Mouse (Mus musculus): ENCODE measurements around the gene Snx32.

The Snx32 gene

GRCm38 (mm10) chr19:5483386-5484359 is 26.7 kb downstream of the Snx32 start:
- no peak for DNase-seq (ENCODE audit: low spot score)

GRCm38 (mm10) chr19:5481398-5481797 is 28.9 kb downstream of the Snx32 start:
- no peak for DNase-seq (ENCODE audit: low spot score)

GRCm38 (mm10) chr19:5480016-5480415 is 30.3 kb downstream of the Snx32 start:
- DNase-seq (ENCODE audit: low spot score), result no peak

GRCm38 (mm10) chr19:5477668-5478300 is 32.6 kb downstream of the Snx32 start:
- no peak for DNase-seq (ENCODE audit: low spot score)

GRCm38 (mm10) chr19:5477004-5477667 is 33.2 kb downstream of the Snx32 start:
- DNase-seq (ENCODE audit: low spot score), result no peak

GRCm38 (mm10) chr19:5475069-5475714 is 35.1 kb downstream of the Snx32 start:
- no peak for DNase-seq (ENCODE audit: low spot score)

- peak; percentile 62 for DNase-seq (ENCODE audit: low spot score)
Observed at GRCm38 (mm10) chr19:5474281-5475068, 35.9 kb downstream of the Snx32 start.

GRCm38 (mm10) chr19:5473720-5474119 is 36.6 kb downstream of the Snx32 start, which contains the start of gene Efemp2:
TSS of gene Efemp2 (plus strand) at chr19:5473954.
- DNase-seq (ENCODE audit: low spot score), result peak; percentile 85

- DNase-seq (ENCODE audit: low spot score), result no peak
Observed at GRCm38 (mm10) chr19:5472857-5473256, 37.5 kb downstream of the Snx32 start.

GRCm38 (mm10) chr19:5471846-5472245 is 38.5 kb downstream of the Snx32 start:
- DNase-seq (ENCODE audit: low spot score), result no peak

- no peak for DNase-seq (ENCODE audit: low spot score)
Observed at GRCm38 (mm10) chr19:5468374-5468773, 42.0 kb downstream of the Snx32 start, which contains the start of gene Ctsw. TSS of gene Ctsw (minus strand) at chr19:5468507.

- DNase-seq (ENCODE audit: low spot score), result no peak
Observed at GRCm38 (mm10) chr19:5466916-5467500, 43.3 kb downstream of the Snx32 start.

GRCm38 (mm10) chr19:5465037-5465436 is 45.3 kb downstream of the Snx32 start:
- DNase-seq (ENCODE audit: low spot score), result no peak

GRCm38 (mm10) chr19:5463791-5464562 is 46.4 kb downstream of the Snx32 start:
- peak; percentile 89 for DNase-seq (ENCODE audit: low spot score)

GRCm38 (mm10) chr19:5463212-5463611 is 47.1 kb downstream of the Snx32 start:
- DNase-seq (ENCODE audit: low spot score), result no peak

- DNase-seq (ENCODE audit: low spot score), result no peak
Observed at GRCm38 (mm10) chr19:5461411-5461810, 48.9 kb downstream of the Snx32 start.

GRCm38 (mm10) chr19:5460465-5460911 is 49.9 kb downstream of the Snx32 start, which contains the start of gene Fibp:
TSS of gene Fibp (plus strand) at chr19:5460615.
- peak; percentile 88 for DNase-seq (ENCODE audit: low spot score)

GRCm38 (mm10) chr19:5459896-5460295 is 50.4 kb downstream of the Snx32 start:
- DNase-seq (ENCODE audit: low spot score), result no peak

GRCm38 (mm10) chr19:5459019-5459418 is 51.3 kb downstream of the Snx32 start:
- DNase-seq (ENCODE audit: low spot score), result no peak
